Mouse (Mus musculus) cerebellum, postnatal 4 days (tissue): ENCODE results near the gene Lhfp.

ENCODE experiments used
- DNase-seq, 2 experiments: peaks; one replicate each; pipeline ENCODE4 v3.0.0; 2022; ENCODE audit warnings: low spot score in 2 of 2, mixed read lengths in 1 of 2

The Lhfp gene

DNA sequence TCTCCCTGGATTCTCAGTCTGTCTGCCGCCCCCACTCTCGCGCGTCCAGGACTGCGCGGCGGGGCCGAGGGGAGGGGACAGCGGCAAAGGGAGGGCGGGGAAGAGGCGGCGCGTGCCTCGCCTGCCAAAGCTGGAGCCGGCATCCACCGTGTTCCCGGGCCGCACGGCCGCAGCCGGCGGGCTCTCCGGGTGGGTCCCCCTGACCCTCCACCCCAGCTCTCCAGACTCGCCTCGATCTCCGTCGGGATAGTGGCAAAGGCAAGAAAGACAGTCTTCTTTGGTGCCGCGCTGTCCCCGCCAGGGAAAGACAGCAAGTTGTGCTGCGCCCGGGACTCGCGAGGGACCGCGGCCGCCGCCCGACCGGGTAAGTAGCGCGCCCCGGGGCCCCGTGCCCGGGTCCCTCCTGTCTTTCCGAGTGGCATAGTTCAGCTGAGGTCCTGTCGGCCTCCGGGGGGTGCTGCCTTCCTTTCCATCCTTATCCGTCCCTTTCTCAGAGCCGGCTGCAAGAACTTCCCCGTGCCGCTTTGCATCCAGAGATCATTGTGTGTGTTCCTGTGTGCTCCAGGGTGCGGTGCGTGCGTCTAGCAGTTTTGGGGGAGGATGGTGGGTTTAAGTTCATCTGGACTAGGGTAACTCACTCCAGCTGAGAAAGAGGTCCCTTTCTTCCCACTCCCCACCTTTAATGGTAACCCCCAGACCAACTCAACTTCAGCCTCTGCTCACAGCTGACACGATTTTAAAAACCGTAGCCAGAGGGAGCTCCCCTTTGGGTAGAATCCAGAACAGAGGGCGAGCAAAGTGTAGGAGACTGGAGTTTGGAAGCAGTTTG, at the start of gene Lhfp:
Gene Lhfp, plus strand, starts transcription at position 118 of the 829 bp plus-strand sequence.
- DNase-seq = peak; percentile 39 to 48

- no peak for DNase-seq
These were observed 48.0 kb upstream of the Lhfp start for GRCm38 (mm10) chr3:52993296-52993695.

DNA sequence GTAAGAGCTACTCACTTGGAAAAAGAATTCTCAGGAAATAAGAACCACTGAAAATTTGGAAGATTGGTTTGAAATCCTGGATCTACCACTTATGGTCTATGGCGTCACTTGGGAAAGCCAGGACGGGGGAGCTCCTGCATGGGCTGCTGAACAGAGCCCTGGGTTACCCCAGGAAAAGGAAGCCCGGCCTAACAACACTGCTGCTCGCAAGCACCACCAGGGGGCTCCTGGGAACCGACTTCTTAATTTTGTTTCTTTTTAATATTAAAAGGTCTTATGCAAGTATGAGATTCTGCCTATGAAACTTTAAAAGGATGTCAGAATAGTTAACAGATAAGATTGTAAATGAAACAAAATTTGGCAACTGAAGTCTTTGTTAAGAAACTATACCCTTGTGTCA, 46.7 kb upstream of the Lhfp start:
- no peak for DNase-seq

DNA sequence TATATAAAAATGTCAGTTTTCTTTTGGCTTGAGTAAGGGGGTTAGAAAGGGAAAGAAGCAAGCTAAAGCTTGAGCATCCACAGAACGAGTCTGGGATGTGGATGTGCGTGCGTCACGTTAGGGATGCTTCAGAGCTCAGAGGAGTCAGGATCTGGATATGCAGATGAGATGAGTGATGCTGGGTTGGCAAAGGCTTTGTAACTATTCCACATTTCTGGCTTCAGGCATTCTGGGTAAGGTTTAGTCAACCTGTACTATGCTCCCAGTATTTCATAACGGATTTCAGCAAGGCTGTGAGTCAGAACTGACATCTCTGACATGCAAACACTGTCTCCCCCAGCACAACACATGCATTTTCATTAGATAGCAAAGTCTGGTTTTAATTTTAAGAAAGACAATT, 44.7 kb upstream of the Lhfp start:
- no peak for DNase-seq

DNA sequence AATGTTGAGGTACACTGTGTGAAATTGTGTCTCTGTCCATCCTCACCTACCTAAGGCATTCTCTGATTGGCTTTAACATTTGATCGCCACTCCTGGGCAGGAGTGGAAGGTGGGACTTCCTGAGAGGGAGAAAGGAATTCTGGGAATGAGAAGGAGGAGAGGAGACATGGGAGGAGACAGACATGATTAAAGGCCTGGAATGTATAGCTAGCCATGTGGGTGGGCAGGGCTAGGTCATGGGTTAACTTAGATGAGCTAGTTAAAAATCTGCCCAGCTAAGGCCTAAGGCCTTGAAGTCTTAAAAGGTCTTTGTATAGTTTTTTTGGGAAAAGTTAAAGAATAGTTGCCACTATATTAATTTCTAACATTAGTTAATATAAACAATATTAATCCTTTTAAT, 43.9 kb upstream of the Lhfp start:
- no peak for DNase-seq

DNA sequence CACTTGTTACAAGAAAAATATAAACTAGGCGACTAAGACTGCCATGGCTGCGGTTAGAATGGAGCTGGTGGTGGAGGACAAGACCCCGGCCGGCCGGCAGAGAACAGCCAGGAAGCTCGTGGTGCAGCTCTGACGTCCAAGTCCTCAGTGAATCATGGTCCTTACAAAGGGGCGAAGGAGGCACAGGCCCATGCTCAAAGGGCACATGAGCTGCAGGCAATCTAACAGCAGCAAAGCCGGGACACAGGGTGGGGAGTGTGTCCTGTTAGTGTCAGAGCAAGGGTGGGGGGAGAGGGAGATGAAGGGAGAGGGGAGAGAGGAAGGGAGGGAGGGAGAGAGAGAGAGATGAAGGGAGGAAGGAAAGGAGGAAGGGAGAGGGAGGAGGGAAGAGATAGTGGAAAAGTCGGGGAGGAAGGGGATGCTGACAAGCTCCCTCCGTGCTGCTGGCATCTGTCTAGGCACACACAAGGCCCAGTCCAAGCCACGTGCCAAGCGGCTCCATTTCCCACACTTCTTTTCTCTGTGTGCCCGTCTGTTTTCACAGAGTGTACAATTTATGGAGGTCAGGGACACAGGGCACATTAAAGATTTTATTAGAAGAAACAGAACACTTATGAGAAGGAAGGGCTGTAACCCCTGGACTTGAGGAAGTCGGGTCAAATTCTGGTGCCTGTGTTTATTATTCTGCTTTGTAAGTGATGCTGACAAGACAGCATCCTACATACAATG, 42.1 kb upstream of the Lhfp start:
- DNase-seq = no peak

- no peak for DNase-seq
These were observed 41.3 kb upstream of the Lhfp start for GRCm38 (mm10) chr3:52999996-53000395.

DNA sequence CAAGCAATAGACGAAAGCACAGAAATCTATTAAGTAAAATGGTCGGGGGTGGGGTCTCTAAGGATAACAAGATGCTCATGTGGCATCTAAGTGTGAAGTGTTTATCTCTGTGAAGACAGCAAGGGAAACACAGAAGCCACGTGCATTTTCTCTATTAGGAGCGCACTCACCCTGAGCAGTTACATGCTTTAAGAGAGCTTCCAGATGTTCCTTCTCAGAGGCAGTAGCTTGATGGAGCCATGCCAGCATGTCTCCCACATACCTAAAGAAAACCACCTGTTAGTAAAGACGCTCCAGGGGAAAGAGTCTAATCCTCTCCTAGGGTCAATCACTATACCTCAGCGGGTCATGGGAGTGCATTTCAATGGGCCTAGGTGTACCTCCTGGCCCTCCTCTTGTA, 39.3 kb upstream of the Lhfp start:
- DNase-seq = no peak

GRCm38 (mm10) chr3:53004406-53005114, 36.8 kb upstream of the Lhfp start:
- no peak for DNase-seq

DNA sequence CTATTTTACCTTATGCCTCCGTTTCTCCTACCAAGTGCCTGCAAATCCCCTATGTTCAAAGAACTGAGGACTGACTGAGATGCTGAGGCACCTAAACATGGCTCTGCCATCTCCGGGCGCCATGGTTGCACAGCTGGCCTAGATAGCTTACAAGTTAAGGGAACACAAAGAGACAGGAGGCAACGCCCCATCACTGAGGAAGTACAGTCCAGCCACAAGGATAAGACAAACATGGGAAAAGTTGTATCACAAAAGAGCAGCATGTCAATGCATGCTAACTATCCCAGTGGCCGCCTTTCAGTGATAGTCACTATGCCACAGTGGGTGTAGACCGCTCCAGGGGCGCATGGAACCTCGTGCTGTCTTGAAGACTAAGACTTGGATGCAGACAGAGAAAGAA, 33.9 kb upstream of the Lhfp start:
- no peak for DNase-seq

DNA sequence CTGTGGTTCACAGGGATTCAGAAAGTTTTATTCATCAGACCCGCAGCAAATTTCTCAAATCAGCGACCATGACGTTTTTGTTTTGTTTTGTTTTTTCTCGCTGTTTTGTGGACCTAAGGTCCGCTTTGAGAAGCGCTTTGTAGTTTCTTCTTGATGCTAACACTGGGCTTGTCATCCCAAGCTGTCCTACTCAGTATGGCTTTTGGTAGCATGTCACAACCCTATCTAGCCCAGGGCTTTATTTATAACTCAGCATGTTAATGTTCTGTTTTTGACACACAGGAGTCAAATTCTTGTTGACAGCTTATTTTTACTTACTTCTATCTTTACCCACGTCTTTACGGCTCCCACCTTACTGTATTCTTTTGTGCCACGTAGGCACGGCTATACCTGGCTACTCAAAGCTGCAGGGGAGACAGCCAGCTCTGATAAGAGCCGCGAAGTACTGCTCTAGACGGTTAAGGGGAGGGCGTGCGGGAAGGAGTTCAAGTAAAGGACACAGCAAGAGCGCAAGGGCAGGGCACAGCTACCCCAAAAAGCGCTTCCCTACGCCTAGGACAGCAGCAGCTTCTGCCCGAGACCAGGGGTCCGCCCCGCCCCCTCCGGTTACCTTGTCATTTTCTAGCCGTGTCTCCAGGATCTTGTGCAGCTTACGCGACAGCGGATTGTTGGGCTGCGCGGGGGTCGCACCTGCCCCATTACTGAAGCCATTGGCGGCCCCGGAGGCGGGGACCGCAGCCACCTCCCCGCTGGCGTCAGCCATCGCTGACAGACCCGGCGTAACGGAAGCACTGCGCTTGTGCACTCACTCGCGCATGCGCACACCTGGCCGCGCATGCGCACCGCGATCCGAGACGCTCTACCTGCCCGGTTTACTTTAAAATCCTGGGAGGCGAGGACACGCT, 24.6 kb upstream of the Lhfp start, which contains the start of gene Cog6:
Gene Cog6, minus strand, starts transcription at position 802 of the 905 bp plus-strand sequence.
- peak; percentile 64 to 88 for DNase-seq

GRCm38 (mm10) chr3:53027333-53027732, 14.0 kb upstream of the Lhfp start:
- DNase-seq = no peak

DNA sequence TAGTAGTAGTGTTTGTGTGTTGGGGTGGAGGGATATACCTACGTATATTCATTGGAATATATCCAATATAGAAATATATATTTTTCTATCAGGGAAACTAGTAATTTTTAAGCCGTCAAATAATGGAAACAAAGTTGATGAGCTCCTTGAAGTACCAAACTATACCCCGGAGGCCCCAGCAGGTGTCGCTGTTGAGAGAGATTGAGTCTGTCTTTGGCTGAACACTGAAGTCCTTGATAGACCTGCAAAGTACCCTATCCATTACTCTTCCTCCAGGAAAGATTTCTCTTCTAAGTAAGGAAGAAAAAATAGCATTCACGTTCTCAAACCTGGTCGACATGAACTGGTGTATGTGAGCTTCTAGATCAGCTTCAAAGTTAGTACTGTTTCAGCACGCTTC, 12.3 kb upstream of the Lhfp start:
- peak; percentile 67 to 75 for DNase-seq

DNA sequence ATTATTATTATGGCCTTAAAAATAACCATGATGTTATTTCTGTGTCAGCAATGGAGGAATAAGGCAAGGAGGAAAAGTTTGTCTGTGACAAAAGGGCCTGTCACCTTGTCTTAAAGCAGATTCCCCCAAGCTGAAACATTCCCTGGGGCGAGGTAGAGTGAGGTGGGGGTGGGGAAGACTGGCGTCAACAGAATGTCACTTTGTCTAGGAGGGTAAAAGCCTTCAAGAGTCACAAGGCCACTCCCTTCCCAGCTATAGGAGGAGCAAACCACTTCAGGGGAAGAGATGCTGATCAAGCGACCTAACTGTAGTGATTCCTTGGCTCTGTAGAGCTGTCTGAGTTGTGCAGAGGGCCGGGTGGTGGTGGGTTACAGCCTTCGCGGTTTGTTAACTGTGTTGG, 9.7 kb upstream of the Lhfp start:
- no peak for DNase-seq

DNA sequence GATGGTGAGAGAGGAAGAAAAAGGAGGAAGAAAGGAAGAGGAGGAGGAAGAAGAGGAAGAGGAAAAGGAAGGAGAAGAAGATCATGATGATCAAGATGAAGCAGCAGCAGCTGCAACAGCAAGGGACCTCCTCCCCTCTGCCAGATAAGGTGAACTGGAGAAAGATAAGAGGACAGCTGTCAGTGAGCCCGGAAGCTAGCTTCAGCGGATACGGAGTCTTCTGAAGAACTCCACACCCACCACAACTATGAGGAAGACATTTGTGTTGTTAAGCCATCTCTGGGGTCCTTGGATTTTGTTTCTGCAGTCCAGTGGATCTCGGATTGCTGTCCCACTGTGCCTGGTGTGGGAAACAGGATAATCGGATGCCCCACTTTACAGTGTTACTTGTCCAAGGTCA, 8.9 kb upstream of the Lhfp start:
- DNase-seq = no peak

DNA sequence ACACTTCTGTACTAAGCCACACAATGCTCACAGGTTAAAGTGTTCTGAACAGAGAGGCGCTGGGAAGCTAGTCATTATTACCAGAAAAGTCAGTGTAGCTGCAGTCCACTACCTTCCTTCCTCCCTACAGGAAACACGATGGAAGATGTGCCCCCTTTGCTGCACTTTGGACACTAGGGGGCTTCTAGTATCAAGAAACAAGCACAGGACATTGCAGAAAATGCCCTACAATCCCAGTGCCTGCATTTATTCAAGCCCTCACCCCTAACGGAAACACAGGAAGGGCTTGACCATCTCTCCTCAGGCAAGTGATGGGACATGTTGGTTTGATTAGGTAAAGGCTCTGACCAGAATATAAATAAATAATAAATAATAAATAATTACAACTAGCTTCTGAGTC, 7.9 kb upstream of the Lhfp start:
- peak in 1 of 2 experiments; percentile 17 for DNase-seq

- no peak for DNase-seq
These were observed 5.3 kb upstream of the Lhfp start for GRCm38 (mm10) chr3:53036076-53036475.

- DNase-seq = no peak
These were observed 4.4 kb upstream of the Lhfp start for GRCm38 (mm10) chr3:53036941-53037340.

DNA sequence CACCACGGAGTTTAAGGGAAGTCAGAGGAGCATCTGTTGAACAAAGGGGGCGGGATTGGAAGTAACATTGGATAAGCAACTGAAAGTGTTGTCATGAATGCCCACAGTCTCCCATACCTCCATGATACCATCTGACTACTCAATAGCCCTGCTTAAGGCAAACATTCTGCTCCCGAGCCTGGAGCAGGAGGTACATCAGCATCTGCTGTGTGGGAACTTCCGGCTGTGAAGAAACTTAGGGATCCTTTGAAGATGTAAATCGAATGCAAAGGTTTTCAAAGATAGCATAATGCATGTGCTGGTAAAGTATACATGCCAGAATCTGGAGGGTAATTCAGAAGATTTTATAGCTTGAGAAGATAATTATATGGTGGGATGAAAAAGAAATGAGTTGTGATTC, 2.4 kb upstream of the Lhfp start:
- no peak for DNase-seq

GRCm38 (mm10) chr3:53039746-53040145, 1.6 kb upstream of the Lhfp start:
- no peak for DNase-seq
